Mouse (Mus musculus) spleen, adult 2 months (tissue): ENCODE results near the gene Adgrv1. TPM values are rescaled to one million over a fixed set of nuclear protein-coding genes. Genes with fewer than 3 reads are reported as not detected.

Experiments used
- DNase-seq, 2 experiments: peaks; one replicate each; pipeline versions ENCODE4 v3.0.0 to v3.0.0-alpha.2; 2012 to 2021; ENCODE audit warnings: low spot score in 2 of 2, low read depth in 1 of 2
- H3K27ac ChIP-seq: fragments of 200-500 bp; 2 replicates; pipeline ENCODE4 v1.5.1; 2012; ENCODE audit warnings: low read length, inconsistent platforms; ENCODE audit not compliant: insufficient read depth
- H3K27me3 ChIP-seq: fragments of 200-500 bp; 2 replicates; pipeline ENCODE4 v1.6.1; 2012; ENCODE audit warnings: mild to moderate bottlenecking, moderate library complexity, low read length, inconsistent platforms; ENCODE audit not compliant: control insufficient read depth, insufficient read depth
- H3K36me3 ChIP-seq: fragments of 200-500 bp; 2 replicates; pipeline ENCODE4 v1.6.1; 2012; ENCODE audit warnings: mild to moderate bottlenecking, low read length, inconsistent platforms; ENCODE audit not compliant: control insufficient read depth, insufficient read depth
- H3K4me1 ChIP-seq: fragments of 200-500 bp; 2 replicates; pipeline ENCODE4 v1.6.1; 2011; ENCODE audit warnings: inconsistent platforms; ENCODE audit not compliant: control insufficient read depth, insufficient read depth, insufficient read length
- H3K4me3 ChIP-seq: fragments of 200-500 bp; 2 replicates; pipeline ENCODE4 v1.5.1; 2011; ENCODE audit warnings: mild to moderate bottlenecking, inconsistent platforms; ENCODE audit not compliant: insufficient read depth, insufficient read length; ENCODE audit errors: extremely low read depth
- CTCF ChIP-seq: fragments of 200-500 bp; IDR thresholded peaks from 2 replicates; pipeline ENCODE4 v1.5.1; 2011; ENCODE audit warnings: mild to moderate bottlenecking, inconsistent platforms; ENCODE audit not compliant: insufficient read depth, insufficient read length, insufficient replicate concordance; ENCODE audit errors: extremely low read depth
- POLR2A ChIP-seq: fragments of 200-500 bp; IDR thresholded peaks from 2 replicates; pipeline ENCODE4 v1.6.1; 2011; ENCODE audit warnings: low read depth, low read length, inconsistent platforms
- WGBS: fragments of 180-500 bp; shearing (Covaris S2); methylation state at CpG from one replicate; pipeline ENCODE4 v1.1.7; 2018; 5-methylcytosine and 5-hydroxymethylcytosine counted together
- polyA plus RNA-seq: library from polyadenylated mRNA; depleted of rRNA; stranded (reverse); fragments of >200 nt; gene quantifications from 2 replicates; pipeline ENCODE4 v1.2.3, GENCODE M21; 2012

The Adgrv1 gene
- polyA plus RNA-seq, 1 experiment = 0.28 TPM

- no peaks in the 10 kb centered on the region for H3K27me3 ChIP-seq
- 73% methylated on average over 5 of the region's 5 CpGs for WGBS
- H3K36me3 ChIP-seq = no peaks in the 10 kb centered on the region
- no peak for DNase-seq
- no peak overlapping the region for H3K4me3 ChIP-seq
- H3K27ac ChIP-seq = no peak overlapping the region
- no peak for TF ChIP-seq POLR2A
- TF ChIP-seq CTCF = no peak
- H3K4me1 ChIP-seq = no peaks in the 10 kb centered on the region; the same call in 1 of the 2 replicates
Observed at GRCm38 (mm10) chr13:81132691-81133090, 500.3 kb downstream of the Adgrv1 start.

DNA sequence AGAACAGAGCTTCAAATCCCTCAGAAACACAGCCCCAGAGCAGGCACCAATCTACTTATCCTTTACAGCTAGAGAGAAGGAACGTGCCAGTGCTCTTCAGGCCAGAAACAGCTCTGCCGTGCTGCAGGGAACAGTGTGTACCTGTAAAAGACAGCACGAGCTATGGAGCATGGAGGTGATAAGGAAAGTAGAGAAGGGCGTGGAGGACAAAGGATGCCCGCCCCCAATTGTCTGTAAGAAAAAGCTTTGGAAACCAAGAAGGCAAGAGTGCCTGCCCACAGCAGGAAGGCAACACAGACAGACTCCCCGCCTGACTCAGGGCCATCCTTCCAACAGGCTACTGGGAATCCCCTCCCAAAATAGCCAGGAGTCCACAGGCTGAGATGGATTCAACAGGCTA, 501.1 kb downstream of the Adgrv1 start:
- 72% methylated on average over 6 of the region's 6 CpGs for WGBS
- H3K27ac ChIP-seq = 0 out of 2 replicates have a peak overlapping the region, but pooled peaks have one; percentile 29
- no peaks in the 10 kb centered on the region for H3K36me3 ChIP-seq
- no peaks in the 10 kb centered on the region for H3K27me3 ChIP-seq
- H3K4me1 ChIP-seq = no peaks in the 10 kb centered on the region; the same call in 1 of the 2 replicates
- TF ChIP-seq POLR2A (no peak), CTCF (no peak)
- no peak overlapping the region for H3K4me3 ChIP-seq
- DNase-seq = no peak

DNA sequence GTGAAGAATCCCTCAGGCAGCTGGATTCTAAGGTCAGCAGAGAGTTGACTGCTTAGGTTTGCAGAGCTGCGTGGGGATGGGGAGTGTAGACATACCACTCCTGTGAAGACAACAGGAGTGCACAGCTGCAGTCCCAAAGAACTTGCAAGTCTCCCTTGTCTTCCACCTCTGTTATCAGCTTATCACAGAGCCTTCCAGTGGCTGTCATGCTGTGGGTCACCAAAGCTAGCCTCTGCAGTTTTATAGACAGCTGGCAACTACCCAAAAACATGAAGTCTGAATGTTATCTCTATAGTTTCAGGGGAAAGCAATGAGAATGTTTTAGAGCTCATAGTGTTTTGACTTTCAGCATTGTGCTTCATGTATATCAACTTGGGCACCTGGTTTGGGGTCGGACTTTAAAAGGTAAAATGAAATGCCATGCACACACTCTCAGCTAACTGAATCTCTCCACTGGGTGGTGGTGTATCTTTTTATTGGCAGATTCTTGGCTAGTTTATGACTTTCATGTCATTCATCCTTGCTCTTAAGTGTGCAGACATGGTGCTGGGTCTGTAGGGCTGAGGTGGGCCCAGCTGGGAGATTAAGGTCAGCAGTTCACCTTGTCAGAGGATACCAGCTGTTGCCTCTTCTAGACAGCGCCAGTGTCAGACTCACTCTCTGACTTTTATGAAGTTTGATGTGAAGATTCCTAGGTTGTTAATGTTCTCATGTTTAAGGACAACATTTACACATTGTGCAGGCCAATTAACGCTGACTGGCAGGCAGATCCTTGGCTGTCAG, 502.0 kb downstream of the Adgrv1 start:
- no peak for TF ChIP-seq CTCF
- TF ChIP-seq POLR2A = no peak
- no peaks in the 10 kb centered on the region for H3K27me3 ChIP-seq
- no peak overlapping the region for H3K27ac ChIP-seq
- no peaks in the 10 kb centered on the region; the same call in 1 of the 2 replicates for H3K4me1 ChIP-seq
- DNase-seq = no peak
- H3K4me3 ChIP-seq = no peak overlapping the region
- WGBS = 79% methylated on average over 4 of the region's 4 CpGs
- H3K36me3 ChIP-seq = no peaks in the 10 kb centered on the region

GRCm38 (mm10) chr13:81125846-81126245, 507.1 kb downstream of the Adgrv1 start:
- Histone ChIP-seq H3K36me3 (no peaks in the 10 kb centered on the region), H3K27ac (no peak overlapping the region), H3K4me1 (no peaks in the 10 kb centered on the region), H3K4me3 (no peak overlapping the region), H3K27me3 (no peaks in the 10 kb centered on the region)
- no peak for TF ChIP-seq CTCF
- WGBS = 85% methylated on average over 4 of the region's 4 CpGs
- no peak for DNase-seq

GRCm38 (mm10) chr13:81122238-81122637, 510.7 kb downstream of the Adgrv1 start:
- H3K27me3 ChIP-seq = no peaks in the 10 kb centered on the region
- H3K36me3 ChIP-seq = no peaks in the 10 kb centered on the region
- 89% methylated on average over 2 of the region's 2 CpGs for WGBS
- no peak overlapping the region for H3K4me3 ChIP-seq
- no peak overlapping the region for H3K27ac ChIP-seq
- H3K4me1 ChIP-seq = no peaks in the 10 kb centered on the region
- no peak for DNase-seq
- no peak for TF ChIP-seq CTCF
- no peak for TF ChIP-seq POLR2A

DNA sequence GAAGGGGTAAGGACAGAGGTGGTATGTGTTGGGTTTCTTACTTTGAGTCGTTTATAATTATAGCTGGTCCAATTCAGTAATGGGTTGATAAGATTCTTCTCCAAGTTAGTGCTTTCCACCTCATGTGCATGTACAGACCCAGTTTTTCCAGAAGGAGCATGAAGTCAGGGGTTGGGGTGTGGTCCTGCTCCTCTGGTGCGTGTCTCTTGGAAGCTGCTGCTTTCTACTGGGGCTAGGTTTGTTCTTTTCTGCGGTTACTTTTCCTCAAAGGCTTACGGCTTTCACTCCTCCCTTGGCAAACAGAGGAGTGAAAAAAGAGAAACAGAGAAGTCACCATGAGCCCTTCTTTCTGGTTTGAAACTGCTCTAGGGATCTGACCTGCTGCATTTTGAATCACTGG, 522.5 kb downstream of the Adgrv1 start:
- DNase-seq = no peak
- H3K4me1 ChIP-seq = no peaks in the 10 kb centered on the region
- TF ChIP-seq POLR2A (no peak), CTCF (no peak)
- no peaks in the 10 kb centered on the region for H3K36me3 ChIP-seq
- H3K4me3 ChIP-seq = no peak overlapping the region; the same call in 1 of the 2 replicates
- H3K27me3 ChIP-seq = no peaks in the 10 kb centered on the region
- WGBS = 92% methylated on average over 4 of the region's 4 CpGs
- H3K27ac ChIP-seq = no peak overlapping the region

GRCm38 (mm10) chr13:81109676-81110075, 523.3 kb downstream of the Adgrv1 start:
- Histone ChIP-seq H3K27me3 (no peaks in the 10 kb centered on the region), H3K36me3 (no peaks in the 10 kb centered on the region), H3K4me3 (no peak overlapping the region), H3K27ac (no peak overlapping the region), H3K4me1 (no peaks in the 10 kb centered on the region)
- no peak for DNase-seq
- WGBS = 54% methylated on average over 6 of the region's 6 CpGs
- TF ChIP-seq CTCF (no peak), POLR2A (no peak)
